Mouse (Mus musculus): ENCODE data around the gene Rnf135.
"Not testable (repeated sequence)": the region's sequence is repeated elsewhere in the genome, so short reads cannot be mapped to it uniquely, and the experiment has no call there.

Gene Rnf135

GRCm38 (mm10) chr11:80163362-80164116 lies 20.1 kb upstream of the Rnf135 start:
- no peak for DNase-seq

- DNase-seq, result no peak
These were observed 19.4 kb upstream of the Rnf135 start for GRCm38 (mm10) chr11:80164224-80164623.

- no peak for DNase-seq
These were observed 15.5 kb upstream of the Rnf135 start for GRCm38 (mm10) chr11:80168121-80168520.

GRCm38 (mm10) chr11:80168611-80169249 lies 14.9 kb upstream of the Rnf135 start:
- no peak for DNase-seq

- DNase-seq, result no peak
These were observed 14.0 kb upstream of the Rnf135 start for GRCm38 (mm10) chr11:80169629-80170028.

- no peak for DNase-seq
These were observed 13.3 kb upstream of the Rnf135 start for GRCm38 (mm10) chr11:80170351-80170750.

GRCm38 (mm10) chr11:80171884-80172283 lies 11.8 kb upstream of the Rnf135 start:
- DNase-seq, result peak; percentile 25

GRCm38 (mm10) chr11:80173963-80174670 lies 9.5 kb upstream of the Rnf135 start:
- DNase-seq, result no peak

- DNase-seq, result no peak
These were observed 6.4 kb upstream of the Rnf135 start for GRCm38 (mm10) chr11:80176911-80177895.

- DNase-seq, result no peak
These were observed 5.3 kb upstream of the Rnf135 start for GRCm38 (mm10) chr11:80178316-80178715.

GRCm38 (mm10) chr11:80181021-80181749 lies 2.5 kb upstream of the Rnf135 start:
- no peak for DNase-seq

- not testable (repeated sequence) for DNase-seq
These were observed 472 bp upstream of the Rnf135 start for GRCm38 (mm10) chr11:80183054-80183704.

- DNase-seq, result no peak
These were observed 950 bp downstream of the Rnf135 start for GRCm38 (mm10) chr11:80184531-80185071.

- DNase-seq, result not testable (repeated sequence)
These were observed 1.9 kb downstream of the Rnf135 start for GRCm38 (mm10) chr11:80185441-80185976.

- DNase-seq, result no peak
These were observed 6.6 kb downstream of the Rnf135 start for GRCm38 (mm10) chr11:80190280-80190679.

GRCm38 (mm10) chr11:80193827-80194226 lies 10.2 kb downstream of the Rnf135 start:
- no peak for DNase-seq

GRCm38 (mm10) chr11:80196351-80196750 lies 12.7 kb downstream of the Rnf135 start:
- DNase-seq, result no peak

GRCm38 (mm10) chr11:80199316-80199715 lies 15.7 kb downstream of the Rnf135 start:
- no peak for DNase-seq

GRCm38 (mm10) chr11:80199773-80200172 lies 16.1 kb downstream of the Rnf135 start:
- no peak for DNase-seq

- peak; percentile 32 for DNase-seq
These were observed 16.7 kb downstream of the Rnf135 start for GRCm38 (mm10) chr11:80200326-80200725.

GRCm38 (mm10) chr11:80202296-80202695 lies 18.6 kb downstream of the Rnf135 start:
- DNase-seq, result no peak
